ENCODE assay signal across 32 mouse cellular contexts in genomic region chr13:45063146-45063545, GRCm38 (mm10). TPM values are rescaled to one million over a fixed set of nuclear protein-coding genes. Genes with fewer than 3 reads are reported as not detected.
DNase-seq lines count a peak whose midpoint lies in the region; ATAC-seq and TF ChIP-seq lines count a peak whose summit lies in the region.
"Had no signal": no experiment of that assay in that cellular context is flagged by ENCODE, and none has a peak within 500 bp of the region (broad histone marks: within the 10 kb centered on the region; RNA-seq: fewer than 3 reads in every experiment).

No protein-coding gene starts in this region.

- no peak for TF ChIP-seq POLR2A in heart, adult 2 months (IDR thresholded peaks at IDR 0.05; ENCODE audit: insufficient read depth, low read depth, low read length)
- no peak for TF ChIP-seq POLR2A in lung, adult 2 months (IDR thresholded peaks at IDR 0.05; ENCODE audit: borderline replicate concordance, extremely low read depth, low read depth, low read length)

- H3K79me2 ChIP-seq in heart, adult 2 months (replicated peaks; ENCODE audit: control insufficient read depth, insufficient read depth, low read length), result no peaks in the 10 kb centered on the region

- intact Hi-C loops in heart, adult 2 months (cut with DNase I), result no loop called here

- no peaks in the 10 kb centered on the region for H3K9me3 ChIP-seq in heart, embryonic 15.5 days (replicated peaks)
- no peaks in the 10 kb centered on the region for H3K9me3 ChIP-seq in lung, embryonic 14.5 days (ENCODE audit: low read depth, low read length)
- H3K9me3 ChIP-seq: embryonic facial prominence, embryonic 13.5 days; forebrain, embryonic 10.5 days; forebrain, embryonic 15.5 days; kidney, embryonic 15.5 days; lung, embryonic 15.5 days; midbrain, embryonic 10.5 days; midbrain, embryonic 15.5 days; neural tube, embryonic 15.5 days had no signal

- H3K36me3 ChIP-seq in heart, adult 2 months (ENCODE audit: control insufficient read depth, insufficient read depth, low read length), result no peaks in the 10 kb centered on the region
- no peaks in the 10 kb centered on the region for H3K36me3 ChIP-seq in heart, embryonic 15.5 days
- H3K36me3 ChIP-seq in lung, embryonic 14.5 days (ENCODE audit: insufficient read depth), result no peaks in the 10 kb centered on the region
- H3K36me3 ChIP-seq: embryonic facial prominence, embryonic 13.5 days; forebrain, embryonic 10.5 days; forebrain, embryonic 15.5 days; kidney, embryonic 15.5 days; lung, embryonic 15.5 days; midbrain, embryonic 10.5 days; midbrain, embryonic 15.5 days; neural tube, embryonic 15.5 days had no signal

- WGBS in heart, adult 2 months, result 35% methylated on average over 5 of the region's 5 CpGs
- WGBS in heart, embryonic 15.5 days, result 32% methylated on average over 5 of the region's 5 CpGs
- 37% methylated on average over 5 of the region's 5 CpGs for WGBS in lung, embryonic 14.5 days
- WGBS in lung, adult 2 months, result 48% methylated on average over 5 of the region's 5 CpGs

- H3K9ac ChIP-seq in heart, adult 2 months (ENCODE audit: low read depth, low read length), result no peak overlapping the region
- H3K9ac ChIP-seq in heart, embryonic 15.5 days, result no peak overlapping the region
- H3K9ac ChIP-seq in lung, embryonic 14.5 days, result no peak overlapping the region
- H3K9ac ChIP-seq: embryonic facial prominence, embryonic 13.5 days; forebrain, embryonic 15.5 days; kidney, embryonic 15.5 days; liver, embryonic 14.5 days; lung, embryonic 15.5 days; midbrain, embryonic 15.5 days; neural tube, embryonic 15.5 days had no signal

- H3K27ac ChIP-seq in heart, adult 2 months, result no peak overlapping the region
- peak overlapping the region; percentile 34; the same call in 1 of the 2 replicates for H3K27ac ChIP-seq in heart, embryonic 15.5 days
- no peak overlapping the region for H3K27ac ChIP-seq in lung, embryonic 14.5 days (ENCODE audit: low read depth)
- H3K27ac ChIP-seq: embryonic facial prominence, embryonic 13.5 days; forebrain, embryonic 10.5 days; forebrain, embryonic 15.5 days; kidney, embryonic 15.5 days; liver, embryonic 14.5 days; lung, embryonic 15.5 days; midbrain, embryonic 10.5 days; midbrain, embryonic 15.5 days; neural tube, embryonic 15.5 days had no signal

- no peak overlapping the region for H3K4me3 ChIP-seq in heart, adult 2 months
- H3K4me3 ChIP-seq in heart, embryonic 15.5 days, result no peak overlapping the region
- no peak overlapping the region for H3K4me3 ChIP-seq in lung, embryonic 14.5 days (ENCODE audit: low read depth, low read length)
- no peak overlapping the region for H3K4me3 ChIP-seq in lung, adult 2 months (replicated peaks; ENCODE audit: extremely low read depth, low read depth, low read length)
- H3K4me3 ChIP-seq: embryonic facial prominence, embryonic 13.5 days; forebrain, embryonic 10.5 days; forebrain, embryonic 15.5 days; kidney, embryonic 15.5 days; lung, embryonic 15.5 days; midbrain, embryonic 10.5 days; midbrain, embryonic 15.5 days; neural tube, embryonic 15.5 days had no signal

- no peak for TF ChIP-seq EP300 in heart, adult 2 months (IDR thresholded peaks at IDR 0.05; ENCODE audit: insufficient read depth, low read depth, low read length)

- DNase-seq in heart, adult 11 months, result peak; percentile 68
- DNase-seq in heart, adult 2 months, result no peak
- no peak for DNase-seq in heart, postnatal 4 days
- DNase-seq in lung, embryonic 14.5 days, result peak; percentile 21
- DNase-seq in lung, adult 2 months, result no peak
- peak; percentile 45 for DNase-seq in telencephalon, adult 2 months (ENCODE audit: low read depth, low spot score)
- DNase-seq: adrenal gland, postnatal 25 days; cerebellum, adult 18-20 months; cerebellum, postnatal 10 days; gastrocnemius, postnatal 14 days; kidney, adult 18-20 months; kidney, postnatal 25 days; liver; retina, postnatal 1 day had no signal

- TF ChIP-seq CTCF in heart, adult 2 months (IDR thresholded peaks at IDR 0.05), result no peak
- no peak for TF ChIP-seq CTCF in lung, embryonic 14.5 days (IDR thresholded peaks at IDR 0.05; ENCODE audit: low read depth)
- TF ChIP-seq CTCF in lung, adult 2 months (IDR thresholded peaks at IDR 0.05; ENCODE audit: insufficient read depth, low read length), result no peak

- no peak for ATAC-seq in heart, embryonic 15.5 days (replicated peaks; ENCODE audit: insufficient number of reproducible peaks, insufficient read depth, low FRiP score, low read depth)
- no peak for ATAC-seq in lung, embryonic 14.5 days (ENCODE audit: insufficient read depth)
- ATAC-seq: forebrain, embryonic 15.5 days; hindbrain, embryonic 16.5 days; midbrain, embryonic 15.5 days had no signal

- no peak overlapping the region for H3K4me2 ChIP-seq in heart, embryonic 15.5 days
- no peak overlapping the region for H3K4me2 ChIP-seq in lung, embryonic 14.5 days
- H3K4me2 ChIP-seq: embryonic facial prominence, embryonic 13.5 days; forebrain, embryonic 15.5 days; kidney, embryonic 15.5 days; lung, embryonic 15.5 days; midbrain, embryonic 15.5 days; neural tube, embryonic 15.5 days had no signal

- no peaks in the 10 kb centered on the region for H3K27me3 ChIP-seq in heart, adult 2 months (ENCODE audit: control insufficient read depth, insufficient read depth, low read length)
- H3K27me3 ChIP-seq in heart, embryonic 15.5 days, result no peaks in the 10 kb centered on the region
- no peaks in the 10 kb centered on the region for H3K27me3 ChIP-seq in lung, embryonic 14.5 days (ENCODE audit: insufficient read depth, low read length)
- H3K27me3 ChIP-seq: embryonic facial prominence, embryonic 13.5 days; forebrain, embryonic 15.5 days; kidney, embryonic 15.5 days; lung, embryonic 15.5 days; midbrain, embryonic 15.5 days; neural tube, embryonic 15.5 days had no signal

- H3K4me1 ChIP-seq in heart, adult 2 months (ENCODE audit: control insufficient read depth, insufficient read depth, low read length), result no peaks in the 10 kb centered on the region
- peaks cover 14% of the 10 kb centered on the region for H3K4me1 ChIP-seq in heart, embryonic 15.5 days (replicated peaks)
- no peaks in the 10 kb centered on the region for H3K4me1 ChIP-seq in lung, embryonic 14.5 days (ENCODE audit: insufficient read depth)
- H3K4me1 ChIP-seq in lung, adult 2 months (ENCODE audit: control insufficient read depth, insufficient read depth, low read length), result no peaks in the 10 kb centered on the region
- H3K4me1 ChIP-seq: embryonic facial prominence, embryonic 13.5 days; forebrain, embryonic 10.5 days; midbrain, embryonic 10.5 days; midbrain, embryonic 15.5 days; neural tube, embryonic 15.5 days had no signal

RNA-seq across cellular contexts. Expression of gene Gm9817, which starts 15.3 kb away (rescaled TPM):
- total RNA-seq in heart, adult 2 months (2021), result under 1 TPM; 0.10 to 0.14 TPM
- polyA plus RNA-seq in heart, adult 2 months (2012; rRNA removed), result not detected in 2 replicates
- polyA plus RNA-seq in heart, embryonic 15.5 days (2015; fragmentation: Nextera tagmentation; extraction: Ambion mirVana), result 0.05 TPM in 1 of 2 replicates, not detected in the other
- under 1 TPM; 0.26 to 0.27 TPM for total RNA-seq in heart, postnatal 4 days (2021)
- not detected in 2 replicates for polyA plus RNA-seq in lung, embryonic 14.5 days (2014; fragmentation: Nextera tagmentation; extraction: Ambion mirVana)
- 0.07 and 0.18 TPM in 2 replicates for polyA plus RNA-seq in lung, adult 2 months (2012; rRNA removed)
- total RNA-seq: common myeloid progenitor, adult 5-6 weeks; granulocyte monocyte progenitor cell, adult 5-6 weeks; layer of hippocampus, adult 18-20 months; megakaryocyte progenitor cell, adult 5-6 weeks had no signal
- polyA plus RNA-seq: embryonic facial prominence, embryonic 13.5 days; forebrain, embryonic 10.5 days; forebrain, embryonic 15.5 days; hindbrain, embryonic 11.5 days; intestine, embryonic 14.5 days; kidney, embryonic 15.5 days; limb, embryonic 11.5 days; liver, embryonic 14.5 days; lung, embryonic 15.5 days; midbrain, embryonic 10.5 days; neural tube, embryonic 15.5 days had no signal

Comparison
In these comparisons a context has a peak if more than half of its experiments do, and no peak if none do; other contexts are left out.
1. DNase-seq: peak in heart, adult 11 months (single experiment), lung, embryonic 14.5 days (single experiment) and telencephalon, adult 2 months (single experiment); none in heart, adult 2 months (0 of 2), heart, postnatal 4 days (single experiment) and lung, adult 2 months (single experiment).